Mouse (Mus musculus): ENCODE data around the gene Taok3. TPM values are rescaled to one million over a fixed set of nuclear protein-coding genes. Genes with fewer than 3 reads are reported as not detected.

Gene Taok3
- polyA plus RNA-seq, 1 experiment = not detected

DNA sequence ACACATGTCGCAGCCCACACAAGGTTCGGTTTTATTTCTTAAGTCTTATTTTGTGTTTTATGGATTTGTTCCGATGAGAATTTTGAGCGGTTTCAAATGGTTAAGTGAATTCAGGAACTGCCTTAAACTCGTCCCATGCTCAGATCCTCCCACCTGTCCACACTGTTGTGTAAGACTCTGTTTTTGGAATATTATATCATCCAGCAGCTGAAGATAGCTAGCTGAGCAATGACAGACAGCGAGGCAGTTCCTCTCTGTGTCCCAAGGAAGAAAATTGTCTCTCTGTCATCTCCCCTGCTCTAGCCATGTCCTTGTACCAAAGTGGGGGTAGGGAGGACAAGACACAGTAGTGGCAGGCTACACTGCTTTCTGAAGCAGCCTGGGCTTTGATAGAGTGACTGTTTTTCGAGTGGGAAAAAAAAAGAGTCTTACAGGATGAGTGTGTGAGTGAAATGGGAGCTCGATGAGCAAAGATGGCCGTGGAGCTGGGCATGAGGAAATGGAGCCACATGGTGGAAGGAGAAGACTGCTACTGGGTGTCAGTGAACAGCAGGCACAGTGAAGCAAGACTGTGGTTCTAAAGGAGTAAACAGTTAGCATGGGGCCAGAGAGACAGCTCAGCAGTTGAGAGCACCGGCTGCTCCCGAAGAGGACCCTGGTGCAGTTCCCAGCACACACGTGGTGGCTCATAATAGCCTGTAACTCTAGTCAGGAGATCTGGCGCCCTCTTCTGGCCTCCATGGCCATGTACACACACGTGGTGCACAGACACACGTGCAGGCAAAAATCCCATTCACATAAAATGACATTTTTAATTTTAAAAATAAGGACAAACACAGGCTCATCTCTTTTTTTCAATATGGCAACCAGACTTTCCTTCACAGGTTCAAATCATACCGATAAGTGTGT lies 27.5 kb downstream of the Taok3 start:
- H3K27ac ChIP-seq (ENCODE audit: insufficient read depth, low read depth, low read length) = no peak overlapping the region
- no peak overlapping the region for H3K4me3 ChIP-seq (ENCODE audit: insufficient read depth, low read depth, low read length)
- WGBS = 90% methylated on average over 16 of the region's 16 CpGs
- no peaks in the 10 kb centered on the region for H3K4me1 ChIP-seq (ENCODE audit: control insufficient read depth, insufficient read depth, low read length)
- TF ChIP-seq CTCF (IDR thresholded peaks at IDR 0.05; ENCODE audit: insufficient read depth, low read depth, low read length) = no peak
- TF ChIP-seq POLR2A (IDR thresholded peaks at IDR 0.05; ENCODE audit: insufficient read depth, low read depth, low read length) = no peak

DNA sequence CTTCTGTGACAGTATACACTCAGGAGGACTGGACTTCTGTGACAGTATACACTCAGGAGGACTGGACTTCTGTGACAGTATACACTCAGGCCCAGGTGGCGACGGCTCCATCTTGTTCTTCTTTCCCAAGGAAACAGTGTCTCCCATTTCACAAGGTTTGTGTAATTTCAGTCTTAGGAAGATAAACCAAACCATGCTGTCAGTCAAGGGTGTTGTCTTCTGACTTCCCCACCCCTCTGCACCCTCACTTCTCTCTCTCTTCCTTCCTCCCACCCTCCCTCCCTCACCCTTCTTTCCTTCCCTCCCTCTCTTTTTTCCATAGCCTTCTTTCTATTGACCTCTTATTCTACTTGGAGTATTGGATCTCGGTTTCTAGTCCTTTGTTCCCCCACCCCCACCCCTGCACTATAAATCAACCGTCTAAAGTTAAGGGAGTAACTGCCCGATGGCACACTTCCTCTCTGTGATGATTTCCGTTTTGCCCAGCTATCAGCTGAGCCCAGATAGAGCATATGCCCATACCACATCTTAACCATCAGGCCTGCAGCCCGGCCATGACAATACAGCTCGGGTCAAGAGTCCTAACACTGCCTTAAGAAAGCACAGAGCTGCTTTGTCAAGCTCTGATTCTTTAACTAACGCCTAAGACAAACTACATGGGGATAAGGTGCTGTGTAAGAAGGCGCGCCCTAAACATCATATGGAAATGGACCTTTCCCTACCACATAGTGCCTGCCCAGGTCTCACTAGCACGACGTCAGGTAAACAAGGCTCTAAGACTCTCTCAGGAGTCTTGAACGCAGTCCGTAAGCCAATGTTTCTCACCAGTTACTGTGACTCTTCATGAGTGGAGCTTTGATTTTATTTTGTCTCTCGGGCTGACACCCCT lies 29.4 kb downstream of the Taok3 start:
- no peak for TF ChIP-seq POLR2A (IDR thresholded peaks at IDR 0.05; ENCODE audit: insufficient read depth, low read depth, low read length)
- no peak for TF ChIP-seq CTCF (IDR thresholded peaks at IDR 0.05; ENCODE audit: insufficient read depth, low read depth, low read length)
- Histone ChIP-seq H3K27ac (ENCODE audit: insufficient read depth, low read depth, low read length) (no peak overlapping the region), H3K4me3 (ENCODE audit: insufficient read depth, low read depth, low read length) (no peak overlapping the region), H3K4me1 (ENCODE audit: control insufficient read depth, insufficient read depth, low read length) (peaks cover 4% of the 10 kb centered on the region)
- WGBS = 86% methylated on average over 16 of the region's 16 CpGs

DNA sequence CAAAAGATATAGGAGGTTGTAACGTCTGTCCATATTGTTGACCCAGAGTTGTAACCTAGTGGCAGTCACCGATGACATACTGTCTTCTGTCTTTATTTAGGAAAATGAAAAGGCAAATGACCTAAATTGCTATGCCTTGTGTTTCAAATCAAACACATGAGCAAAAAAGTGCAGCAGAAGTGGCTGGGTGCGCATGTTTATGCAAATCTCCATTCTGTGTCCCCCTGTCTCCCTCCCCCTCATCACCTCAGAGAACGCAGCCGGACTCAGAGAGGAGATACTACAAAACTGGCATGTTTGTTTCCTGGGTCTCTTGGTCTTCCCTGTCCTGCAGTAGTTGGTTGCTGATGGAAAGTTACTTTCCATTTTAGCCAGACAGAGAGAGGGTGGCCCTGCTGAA lies 30.1 kb downstream of the Taok3 start:
- WGBS = 87% methylated on average over 5 of the region's 5 CpGs
- H3K27ac ChIP-seq (ENCODE audit: insufficient read depth, low read depth, low read length) = no peak overlapping the region
- H3K4me3 ChIP-seq (ENCODE audit: insufficient read depth, low read depth, low read length) = no peak overlapping the region
- TF ChIP-seq POLR2A (IDR thresholded peaks at IDR 0.05; ENCODE audit: insufficient read depth, low read depth, low read length) = no peak
- H3K4me1 ChIP-seq (ENCODE audit: control insufficient read depth, insufficient read depth, low read length) = peaks cover 4% of the 10 kb centered on the region

DNA sequence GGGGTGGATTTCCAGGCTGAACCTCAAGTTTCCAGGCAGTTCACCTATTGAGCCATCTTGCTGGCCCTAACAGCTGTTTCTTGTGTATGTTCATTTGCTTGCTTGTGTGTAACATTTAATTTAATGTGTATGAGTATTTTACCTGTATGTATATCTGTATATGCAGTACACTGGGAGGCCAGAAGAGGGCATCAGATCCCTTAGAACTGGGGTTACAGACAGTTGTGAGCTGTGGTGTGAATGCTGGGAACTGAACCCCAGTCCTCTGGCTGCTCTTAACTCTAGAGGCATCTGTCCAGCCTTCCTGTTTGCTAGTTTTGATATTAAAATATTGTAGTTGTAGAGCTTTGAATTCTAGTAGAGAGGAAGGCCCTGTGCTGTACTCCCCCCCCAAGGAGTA lies 33.0 kb downstream of the Taok3 start:
- H3K4me3 ChIP-seq (ENCODE audit: insufficient read depth, low read depth, low read length) = no peak overlapping the region

DNA sequence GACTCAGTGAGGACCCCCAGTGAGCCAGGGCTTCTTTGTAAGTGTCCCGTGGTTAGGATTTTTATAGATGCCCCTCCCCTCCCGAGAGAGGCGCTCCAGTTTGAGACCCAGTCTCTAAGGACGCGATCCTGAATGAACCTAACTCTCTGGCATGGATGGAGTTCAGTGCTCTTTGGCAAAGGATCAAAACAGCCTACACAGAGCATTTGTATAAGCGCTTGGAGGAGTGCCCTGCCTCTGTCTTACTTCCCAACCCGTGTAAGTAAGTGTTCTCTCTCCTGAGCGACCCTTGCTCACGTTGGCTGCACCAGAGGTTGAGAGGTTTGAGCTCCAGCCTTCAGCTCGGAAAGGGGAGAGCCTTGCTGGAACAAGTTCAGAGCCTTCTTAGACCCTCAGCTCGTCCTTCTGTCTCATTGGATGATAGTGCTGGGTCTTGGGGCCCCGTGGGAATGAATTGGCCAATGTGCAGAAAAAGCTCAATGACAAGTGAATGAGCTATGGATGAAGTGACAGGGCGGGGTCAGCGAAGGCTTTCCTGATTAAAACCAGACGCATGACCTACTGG lies 33.7 kb downstream of the Taok3 start:
- Histone ChIP-seq H3K4me1 (ENCODE audit: control insufficient read depth, insufficient read depth, low read length) (peaks cover 6% of the 10 kb centered on the region), H3K27ac (ENCODE audit: insufficient read depth, low read depth, low read length) (no peak overlapping the region), H3K4me3 (ENCODE audit: insufficient read depth, low read depth, low read length) (no peak overlapping the region)
- TF ChIP-seq CTCF (IDR thresholded peaks at IDR 0.05; ENCODE audit: insufficient read depth, low read depth, low read length) (no peak), POLR2A (IDR thresholded peaks at IDR 0.05; ENCODE audit: insufficient read depth, low read depth, low read length) (no peak)
- WGBS = 49% methylated on average over 15 of the region's 15 CpGs

More for the DNA sequence above, 33.0 kb downstream of the Taok3 start:
- TF ChIP-seq CTCF (IDR thresholded peaks at IDR 0.05; ENCODE audit: insufficient read depth, low read depth, low read length) = no peak
- TF ChIP-seq POLR2A (IDR thresholded peaks at IDR 0.05; ENCODE audit: insufficient read depth, low read depth, low read length) = no peak
- Histone ChIP-seq H3K4me1 (ENCODE audit: control insufficient read depth, insufficient read depth, low read length) (peaks cover 4% of the 10 kb centered on the region), H3K27ac (ENCODE audit: insufficient read depth, low read depth, low read length) (no peak overlapping the region)

DNA sequence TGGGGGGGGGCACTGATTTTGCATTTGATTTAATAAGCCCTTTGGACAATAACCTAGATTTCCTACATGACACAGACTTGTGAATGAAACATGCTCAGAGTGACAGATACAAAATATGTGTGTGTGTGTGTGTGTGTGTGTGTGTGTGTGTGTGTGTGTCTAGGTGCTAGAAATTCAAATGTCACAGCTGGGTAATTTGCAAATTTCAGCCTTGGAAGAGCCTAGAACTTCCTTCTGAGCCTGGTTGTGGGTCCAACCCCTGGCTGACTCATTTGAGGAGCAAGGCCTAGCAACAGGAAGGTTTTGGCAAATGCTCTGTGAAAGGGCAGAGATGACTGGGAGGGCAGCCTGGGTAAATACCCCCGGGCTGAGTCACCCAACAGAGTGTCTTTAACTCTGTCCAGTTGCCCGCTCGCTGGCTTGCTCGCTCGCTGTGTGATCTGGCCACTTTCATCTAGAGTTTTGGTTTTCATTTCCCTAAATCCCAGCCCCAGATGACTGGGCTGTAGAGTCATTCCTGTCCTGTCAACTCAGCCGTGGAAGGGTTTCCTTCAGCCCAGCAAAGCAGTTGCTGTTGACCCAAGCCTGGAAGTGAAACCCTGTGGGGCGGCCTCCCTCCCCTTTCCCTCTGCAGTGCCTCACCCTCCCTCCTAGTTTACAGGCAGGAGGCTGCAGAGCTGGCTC lies 38.5 kb downstream of the Taok3 start:
- 67% methylated on average over 7 of the region's 7 CpGs for WGBS
- no peak overlapping the region for H3K4me3 ChIP-seq (ENCODE audit: insufficient read depth, low read depth, low read length)
- TF ChIP-seq CTCF (IDR thresholded peaks at IDR 0.05; ENCODE audit: insufficient read depth, low read depth, low read length) = no peak
- H3K27ac ChIP-seq (ENCODE audit: insufficient read depth, low read depth, low read length) = no peak overlapping the region
- H3K4me1 ChIP-seq (ENCODE audit: control insufficient read depth, insufficient read depth, low read length) = peaks cover 15% of the 10 kb centered on the region

DNA sequence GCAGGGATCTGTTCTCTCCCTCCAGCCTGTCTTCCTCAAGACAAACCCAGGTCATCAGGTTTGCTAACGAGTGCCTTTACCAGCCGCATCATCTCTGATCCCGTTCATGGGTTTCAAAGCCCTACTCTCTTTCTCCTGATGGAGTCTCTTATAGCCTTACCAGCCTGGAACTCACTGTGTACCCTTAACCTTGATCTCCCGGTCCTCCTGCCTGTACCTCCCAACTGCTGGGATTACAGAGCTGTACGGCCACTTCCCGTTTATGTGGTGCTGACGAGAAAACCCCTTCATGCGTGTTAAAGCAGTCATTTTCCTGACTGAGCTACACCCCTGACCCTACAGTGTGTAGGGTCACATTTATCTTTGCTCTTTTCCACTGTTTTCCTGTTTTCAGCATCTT lies 39.4 kb downstream of the Taok3 start:
- Histone ChIP-seq H3K27ac (ENCODE audit: insufficient read depth, low read depth, low read length) (no peak overlapping the region), H3K4me1 (ENCODE audit: control insufficient read depth, insufficient read depth, low read length) (peaks cover 11% of the 10 kb centered on the region; the same call in 1 of the 2 replicates), H3K4me3 (ENCODE audit: insufficient read depth, low read depth, low read length) (no peak overlapping the region)
- no peak for TF ChIP-seq POLR2A (IDR thresholded peaks at IDR 0.05; ENCODE audit: insufficient read depth, low read depth, low read length)
- TF ChIP-seq CTCF (IDR thresholded peaks at IDR 0.05; ENCODE audit: insufficient read depth, low read depth, low read length) = no peak
- 78% methylated on average over 8 of the region's 8 CpGs for WGBS

DNA sequence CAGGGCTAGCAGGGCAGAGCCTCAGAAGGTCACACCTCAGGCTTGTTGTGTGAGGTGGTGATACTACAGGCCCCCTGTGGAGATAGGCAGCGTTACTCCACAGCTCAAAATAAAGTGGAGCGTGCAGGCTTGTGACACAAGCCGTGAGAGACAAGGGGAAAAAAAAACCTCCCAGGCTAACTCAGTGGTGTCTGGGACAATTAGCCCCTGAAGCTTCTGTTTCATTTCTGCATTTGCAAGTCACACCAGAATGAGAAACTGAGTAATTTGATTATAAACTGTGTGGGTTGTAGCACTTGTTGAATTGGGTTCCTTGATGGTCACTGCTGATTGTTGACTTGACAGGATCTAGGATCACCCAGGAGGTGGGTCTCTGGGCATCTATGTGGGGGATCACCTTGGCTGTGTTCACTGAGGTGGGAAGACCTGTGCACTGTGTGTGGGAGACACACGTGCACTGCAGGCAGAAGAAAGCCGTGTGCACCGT lies 39.9 kb downstream of the Taok3 start:
- H3K4me3 ChIP-seq (ENCODE audit: insufficient read depth, low read depth, low read length) = no peak overlapping the region
- peaks cover 11% of the 10 kb centered on the region; the same call in 1 of the 2 replicates for H3K4me1 ChIP-seq (ENCODE audit: control insufficient read depth, insufficient read depth, low read length)
- H3K27ac ChIP-seq (ENCODE audit: insufficient read depth, low read depth, low read length) = no peak overlapping the region
- WGBS = 65% methylated on average over 6 of the region's 6 CpGs
- TF ChIP-seq POLR2A (IDR thresholded peaks at IDR 0.05; ENCODE audit: insufficient read depth, low read depth, low read length) = no peak
- TF ChIP-seq CTCF (IDR thresholded peaks at IDR 0.05; ENCODE audit: insufficient read depth, low read depth, low read length) = no peak

All from olfactory bulb, adult 2 months (tissue).